Mouse (Mus musculus): ENCODE measurements around the gene Fam170b. TPM values are rescaled to one million over a fixed set of nuclear protein-coding genes. Genes with fewer than 3 reads are reported as not detected.

Gene Fam170b
- not detected in 2 replicates for polyA plus RNA-seq (2012; rRNA removed)

GRCm38 (mm10) chr14:32833847-32834246 lies at the start of gene Fam170b:
TSS of gene Fam170b (plus strand) at chr14:32833962.
- 72% methylated on average over 8 of the region's 8 CpGs for WGBS
- TF ChIP-seq CTCF (IDR thresholded peaks at IDR 0.05; ENCODE audit: insufficient read depth, low read length) (no peak), POLR2A (IDR thresholded peaks at IDR 0.05; ENCODE audit: borderline replicate concordance, extremely low read depth, low read depth, low read length) (no peak)
- Histone ChIP-seq H3K4me1 (ENCODE audit: control insufficient read depth, insufficient read depth, low read length) (no peaks in the 10 kb centered on the region), H3K4me3 (replicated peaks; ENCODE audit: extremely low read depth, low read depth, low read length) (no peak within 1 kb of the TSS)
- no peak for DNase-seq

DNA sequence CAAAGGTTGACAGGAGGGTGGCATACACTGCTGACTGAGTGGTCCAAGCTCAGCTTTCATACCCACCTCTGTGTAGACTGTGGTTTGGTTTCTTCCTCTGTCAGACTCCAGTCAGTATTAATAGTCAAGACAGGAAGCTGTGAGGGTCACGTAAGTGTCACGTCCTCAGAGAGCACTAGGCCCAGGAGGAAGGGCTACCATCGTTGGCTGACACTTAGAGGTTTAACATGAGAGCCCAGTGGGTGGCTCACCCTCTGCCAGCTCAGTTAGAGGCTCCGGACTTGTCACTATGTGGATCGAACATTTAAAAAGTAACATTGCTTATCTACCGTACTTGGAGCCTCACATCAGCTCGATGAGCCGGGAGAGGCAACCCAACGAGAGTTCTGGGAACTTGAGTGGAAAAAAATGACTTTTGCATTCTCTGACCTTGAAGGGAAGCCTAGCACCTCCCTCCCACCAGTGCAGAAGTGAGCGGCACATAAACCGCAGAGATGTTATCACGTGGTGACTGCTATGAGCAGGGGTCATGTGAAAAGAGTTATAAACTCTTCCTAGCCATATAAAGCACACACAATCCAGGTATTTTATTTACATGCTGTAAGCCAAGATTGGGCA lies 49.5 kb upstream of the Fam170b start:
- TF ChIP-seq POLR2A (IDR thresholded peaks at IDR 0.05; ENCODE audit: borderline replicate concordance, extremely low read depth, low read depth, low read length) (no peak), CTCF (IDR thresholded peaks at IDR 0.05; ENCODE audit: insufficient read depth, low read length) (no peak)
- Histone ChIP-seq H3K4me3 (replicated peaks; ENCODE audit: extremely low read depth, low read depth, low read length) (no peak overlapping the region), H3K4me1 (ENCODE audit: control insufficient read depth, insufficient read depth, low read length) (no peaks in the 10 kb centered on the region; the same call in 1 of the 2 replicates)
- DNase-seq = no peak
- WGBS = 50% methylated on average over 12 of the region's 12 CpGs

- WGBS = 75% methylated on average over 4 of the region's 4 CpGs
- H3K4me3 ChIP-seq (replicated peaks; ENCODE audit: extremely low read depth, low read depth, low read length) = no peak overlapping the region
- DNase-seq = no peak
- H3K4me1 ChIP-seq (ENCODE audit: control insufficient read depth, insufficient read depth, low read length) = no peaks in the 10 kb centered on the region; the same call in 1 of the 2 replicates
- TF ChIP-seq POLR2A (IDR thresholded peaks at IDR 0.05; ENCODE audit: borderline replicate concordance, extremely low read depth, low read depth, low read length) (no peak), CTCF (IDR thresholded peaks at IDR 0.05; ENCODE audit: insufficient read depth, low read length) (no peak)
These were observed 49.0 kb upstream of the Fam170b start for GRCm38 (mm10) chr14:32784748-32785134.

GRCm38 (mm10) chr14:32785556-32786130 lies 48.1 kb upstream of the Fam170b start, which contains the start of gene Tmem273:
TSS of gene Tmem273 (plus strand) at chr14:32785963.
- no peak within 1 kb of the TSS for H3K4me3 ChIP-seq (replicated peaks; ENCODE audit: extremely low read depth, low read depth, low read length)

DNA sequence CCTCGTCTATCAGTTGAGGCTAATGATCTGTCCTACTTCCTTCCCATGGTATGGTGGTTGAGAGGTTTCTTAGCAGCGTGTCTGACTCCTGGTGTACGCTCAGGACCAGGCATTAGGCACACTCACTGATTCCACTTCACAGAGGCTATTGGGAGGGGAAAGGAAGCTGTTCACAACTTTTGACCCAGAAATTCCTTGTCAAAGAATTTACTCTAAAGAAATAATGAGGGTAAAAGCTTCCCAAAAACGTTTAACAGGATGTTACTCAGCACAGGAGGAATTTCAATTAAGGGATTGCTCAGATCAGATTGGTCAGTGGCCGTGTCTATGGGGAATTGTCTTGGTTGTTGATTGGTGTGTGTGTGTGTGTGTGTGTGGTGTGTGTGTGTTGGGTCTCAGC lies 46.1 kb upstream of the Fam170b start:
- no peak for DNase-seq
- WGBS = 40% methylated on average over 5 of the region's 5 CpGs
- no peak for TF ChIP-seq CTCF (IDR thresholded peaks at IDR 0.05; ENCODE audit: insufficient read depth, low read length)
- TF ChIP-seq POLR2A (IDR thresholded peaks at IDR 0.05; ENCODE audit: borderline replicate concordance, extremely low read depth, low read depth, low read length) = no peak

More at GRCm38 (mm10) chr14:32785556-32786130, 48.1 kb upstream of the Fam170b start, which contains the start of gene Tmem273:
- 50% methylated on average over 3 of the region's 3 CpGs for WGBS
- no peak for DNase-seq
- H3K4me1 ChIP-seq (ENCODE audit: control insufficient read depth, insufficient read depth, low read length) = no peaks in the 10 kb centered on the region; the same call in 1 of the 2 replicates
- TF ChIP-seq POLR2A (IDR thresholded peaks at IDR 0.05; ENCODE audit: borderline replicate concordance, extremely low read depth, low read depth, low read length) (no peak), CTCF (IDR thresholded peaks at IDR 0.05; ENCODE audit: insufficient read depth, low read length) (no peak)

DNA sequence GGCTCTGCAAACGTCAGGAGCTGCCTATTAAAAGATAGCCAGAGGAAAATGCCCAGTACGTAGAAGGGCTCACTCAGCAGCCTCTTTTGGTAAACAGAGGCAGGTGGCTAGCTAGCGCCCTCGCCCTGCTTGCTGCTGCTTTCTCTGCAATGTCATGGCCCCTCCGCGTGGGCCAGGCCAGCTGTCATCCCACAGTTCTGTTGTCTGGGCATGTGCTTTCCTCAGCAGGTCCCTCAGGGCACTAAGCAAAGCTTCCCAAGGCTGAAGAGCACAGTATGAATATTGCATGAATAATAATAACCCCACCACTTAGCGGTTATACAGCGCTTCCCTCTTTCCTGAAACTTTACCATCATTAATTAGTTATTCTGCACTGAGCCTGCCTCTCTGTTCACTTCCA lies 37.4 kb upstream of the Fam170b start:
- 68% methylated on average over 8 of the region's 8 CpGs for WGBS
- no peak for DNase-seq
- no peak for TF ChIP-seq POLR2A (IDR thresholded peaks at IDR 0.05; ENCODE audit: borderline replicate concordance, extremely low read depth, low read depth, low read length)
- TF ChIP-seq CTCF (IDR thresholded peaks at IDR 0.05; ENCODE audit: insufficient read depth, low read length) = no peak
- H3K4me3 ChIP-seq (replicated peaks; ENCODE audit: extremely low read depth, low read depth, low read length) = no peak overlapping the region
- no peaks in the 10 kb centered on the region for H3K4me1 ChIP-seq (ENCODE audit: control insufficient read depth, insufficient read depth, low read length)

More for the DNA sequence above, 46.1 kb upstream of the Fam170b start:
- Histone ChIP-seq H3K4me3 (replicated peaks; ENCODE audit: extremely low read depth, low read depth, low read length) (no peak overlapping the region), H3K4me1 (ENCODE audit: control insufficient read depth, insufficient read depth, low read length) (no peaks in the 10 kb centered on the region; the same call in 1 of the 2 replicates)

DNA sequence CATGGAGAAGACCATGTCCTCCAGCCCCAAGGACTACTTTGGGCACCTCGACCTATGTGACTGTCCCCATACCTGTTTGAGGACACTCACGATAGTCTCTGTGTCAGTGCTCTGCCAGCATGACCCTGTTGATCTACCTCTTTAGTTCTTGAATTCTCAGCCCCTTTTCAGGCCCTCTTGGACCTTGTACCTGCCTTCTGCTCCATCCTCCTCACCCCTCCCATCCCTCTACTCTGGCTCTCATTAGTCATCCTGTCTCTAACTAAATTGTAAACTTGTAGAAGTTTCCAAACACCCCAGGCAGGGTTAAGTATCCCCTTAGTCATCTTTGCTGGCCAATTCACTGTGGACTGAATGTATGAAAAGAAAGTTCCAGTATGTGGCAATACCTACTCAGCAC lies 36.0 kb upstream of the Fam170b start:
- TF ChIP-seq POLR2A (IDR thresholded peaks at IDR 0.05; ENCODE audit: borderline replicate concordance, extremely low read depth, low read depth, low read length) (no peak), CTCF (IDR thresholded peaks at IDR 0.05; ENCODE audit: insufficient read depth, low read length) (no peak)

DNA sequence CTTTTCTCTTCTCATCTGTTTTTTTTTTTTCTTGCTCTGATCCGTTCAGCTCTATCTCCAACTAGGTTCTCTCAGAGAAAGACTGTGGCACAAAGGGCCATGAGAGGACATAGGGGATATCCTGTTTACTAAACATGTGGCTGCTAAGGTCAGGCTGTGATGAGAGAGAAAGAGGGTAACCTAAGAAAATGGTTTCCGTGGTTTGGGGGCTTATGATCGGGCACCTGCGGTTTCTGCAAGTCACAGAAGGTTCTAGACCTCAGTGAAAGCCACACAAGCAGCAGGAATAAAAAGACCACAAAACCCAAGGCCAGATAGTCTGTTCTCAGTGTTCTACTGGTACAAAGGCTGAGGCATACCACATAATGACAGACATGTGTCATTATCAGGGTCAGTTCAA lies 35.4 kb upstream of the Fam170b start:
- Histone ChIP-seq H3K4me1 (ENCODE audit: control insufficient read depth, insufficient read depth, low read length) (no peaks in the 10 kb centered on the region), H3K4me3 (replicated peaks; ENCODE audit: extremely low read depth, low read depth, low read length) (no peak overlapping the region)
- 59% methylated on average over 4 of the region's 4 CpGs for WGBS
- TF ChIP-seq CTCF (IDR thresholded peaks at IDR 0.05; ENCODE audit: insufficient read depth, low read length) = no peak
- TF ChIP-seq POLR2A (IDR thresholded peaks at IDR 0.05; ENCODE audit: borderline replicate concordance, extremely low read depth, low read depth, low read length) = no peak
- no peak for DNase-seq

More for the DNA sequence above, 36.0 kb upstream of the Fam170b start:
- Histone ChIP-seq H3K4me1 (ENCODE audit: control insufficient read depth, insufficient read depth, low read length) (no peaks in the 10 kb centered on the region), H3K4me3 (replicated peaks; ENCODE audit: extremely low read depth, low read depth, low read length) (no peak overlapping the region)
- WGBS = 75% methylated on average over 2 of the region's 2 CpGs
- DNase-seq = no peak

GRCm38 (mm10) chr14:32800048-32800447 lies 33.7 kb upstream of the Fam170b start:
- no peak for DNase-seq
- WGBS = 89% methylated on average over 7 of the region's 7 CpGs
- no peak overlapping the region for H3K4me3 ChIP-seq (replicated peaks; ENCODE audit: extremely low read depth, low read depth, low read length)
- no peak for TF ChIP-seq CTCF (IDR thresholded peaks at IDR 0.05; ENCODE audit: insufficient read depth, low read length)
- TF ChIP-seq POLR2A (IDR thresholded peaks at IDR 0.05; ENCODE audit: borderline replicate concordance, extremely low read depth, low read depth, low read length) = no peak
- no peaks in the 10 kb centered on the region for H3K4me1 ChIP-seq (ENCODE audit: control insufficient read depth, insufficient read depth, low read length)

All from lung, adult 2 months (tissue).